Mouse (Mus musculus) bone marrow macrophage, adult 2 months (primary cell): ENCODE measurements around the gene Zc3h10.

Experiments used
- CTCF ChIP-seq: IDR thresholded peaks from 2 replicates; pipeline ENCODE4 v1.5.1; 2012; ENCODE audit warnings: low read depth, mild to moderate bottlenecking, low read length, moderate library complexity
- POLR2A ChIP-seq: IDR thresholded peaks from 2 replicates; pipeline ENCODE4 v1.6.1; 2012; ENCODE audit warnings: mild to moderate bottlenecking, low read depth, low read length, borderline replicate concordance

- TF ChIP-seq CTCF (no peak), POLR2A (no peak)
Observed at GRCm38 (mm10) chr10:128563544-128563943, 16.0 kb upstream of the Zc3h10 start.
